Mouse (Mus musculus): Measurements from ENCODE around the gene Trp53inp2. TPM values are rescaled to one million over a fixed set of nuclear protein-coding genes. Genes with fewer than 3 reads are reported as not detected.

Trp53inp2 gene
- polyA plus RNA-seq, 1 experiment: 159 TPM

- no peak for TF ChIP-seq CTCF (IDR thresholded peaks at IDR 0.05; ENCODE audit: borderline replicate concordance, extremely low read depth, insufficient read depth, insufficient read length)
- TF ChIP-seq POLR2A (IDR thresholded peaks at IDR 0.05; ENCODE audit: borderline replicate concordance, extremely low read depth, insufficient read depth, insufficient read length, poor library complexity, severe bottlenecking): no peak
- peak; percentile 29 for DNase-seq (ENCODE audit: low read depth)
Measured at GRCm38 (mm10) chr2:155385731-155386533, 5.1 kb downstream of the Trp53inp2 start.

- DNase-seq (ENCODE audit: low read depth): peak; percentile 34
- TF ChIP-seq POLR2A (IDR thresholded peaks at IDR 0.05; ENCODE audit: borderline replicate concordance, extremely low read depth, insufficient read depth, insufficient read length, poor library complexity, severe bottlenecking): no peak
- TF ChIP-seq CTCF (IDR thresholded peaks at IDR 0.05; ENCODE audit: borderline replicate concordance, extremely low read depth, insufficient read depth, insufficient read length): no peak
Measured at GRCm38 (mm10) chr2:155386534-155386899, 5.7 kb downstream of the Trp53inp2 start.

GRCm38 (mm10) chr2:155387052-155387451 lies 6.2 kb downstream of the Trp53inp2 start:
- TF ChIP-seq POLR2A (IDR thresholded peaks at IDR 0.05; ENCODE audit: borderline replicate concordance, extremely low read depth, insufficient read depth, insufficient read length, poor library complexity, severe bottlenecking) (no peak), CTCF (IDR thresholded peaks at IDR 0.05; ENCODE audit: borderline replicate concordance, extremely low read depth, insufficient read depth, insufficient read length) (no peak)
- DNase-seq (ENCODE audit: low read depth): no peak

GRCm38 (mm10) chr2:155388573-155388972 lies 7.7 kb downstream of the Trp53inp2 start:
- DNase-seq (ENCODE audit: low read depth): no peak
- no peak for TF ChIP-seq CTCF (IDR thresholded peaks at IDR 0.05; ENCODE audit: borderline replicate concordance, extremely low read depth, insufficient read depth, insufficient read length)
- TF ChIP-seq POLR2A (IDR thresholded peaks at IDR 0.05; ENCODE audit: borderline replicate concordance, extremely low read depth, insufficient read depth, insufficient read length, poor library complexity, severe bottlenecking): no peak

- TF ChIP-seq POLR2A (IDR thresholded peaks at IDR 0.05; ENCODE audit: borderline replicate concordance, extremely low read depth, insufficient read depth, insufficient read length, poor library complexity, severe bottlenecking) (no peak), CTCF (IDR thresholded peaks at IDR 0.05; ENCODE audit: borderline replicate concordance, extremely low read depth, insufficient read depth, insufficient read length) (no peak)
- DNase-seq (ENCODE audit: low read depth): no peak
Measured at GRCm38 (mm10) chr2:155394586-155394985, 13.7 kb downstream of the Trp53inp2 start.

- TF ChIP-seq CTCF (IDR thresholded peaks at IDR 0.05; ENCODE audit: borderline replicate concordance, extremely low read depth, insufficient read depth, insufficient read length): no peak
- no peak for TF ChIP-seq POLR2A (IDR thresholded peaks at IDR 0.05; ENCODE audit: borderline replicate concordance, extremely low read depth, insufficient read depth, insufficient read length, poor library complexity, severe bottlenecking)
- DNase-seq (ENCODE audit: low read depth): peak; percentile 17
Measured at GRCm38 (mm10) chr2:155400276-155400675, 19.4 kb downstream of the Trp53inp2 start.

- no peak for DNase-seq (ENCODE audit: low read depth)
- TF ChIP-seq POLR2A (IDR thresholded peaks at IDR 0.05; ENCODE audit: borderline replicate concordance, extremely low read depth, insufficient read depth, insufficient read length, poor library complexity, severe bottlenecking) (no peak), CTCF (IDR thresholded peaks at IDR 0.05; ENCODE audit: borderline replicate concordance, extremely low read depth, insufficient read depth, insufficient read length) (no peak)
Measured at GRCm38 (mm10) chr2:155401926-155402325, 21.1 kb downstream of the Trp53inp2 start.

- no peak for DNase-seq (ENCODE audit: low read depth)
- no peak for TF ChIP-seq POLR2A (IDR thresholded peaks at IDR 0.05; ENCODE audit: borderline replicate concordance, extremely low read depth, insufficient read depth, insufficient read length, poor library complexity, severe bottlenecking)
- TF ChIP-seq CTCF (IDR thresholded peaks at IDR 0.05; ENCODE audit: borderline replicate concordance, extremely low read depth, insufficient read depth, insufficient read length): no peak
Measured at GRCm38 (mm10) chr2:155404635-155405034, 23.8 kb downstream of the Trp53inp2 start.

- TF ChIP-seq CTCF (IDR thresholded peaks at IDR 0.05; ENCODE audit: borderline replicate concordance, extremely low read depth, insufficient read depth, insufficient read length): no peak
- no peak for TF ChIP-seq POLR2A (IDR thresholded peaks at IDR 0.05; ENCODE audit: borderline replicate concordance, extremely low read depth, insufficient read depth, insufficient read length, poor library complexity, severe bottlenecking)
- no peak for DNase-seq (ENCODE audit: low read depth)
Measured at GRCm38 (mm10) chr2:155420911-155421310, 40.1 kb downstream of the Trp53inp2 start.

GRCm38 (mm10) chr2:155436445-155436844 lies 55.6 kb downstream of the Trp53inp2 start:
- DNase-seq (ENCODE audit: low read depth): peak; percentile 3
- no peak for TF ChIP-seq POLR2A (IDR thresholded peaks at IDR 0.05; ENCODE audit: borderline replicate concordance, extremely low read depth, insufficient read depth, insufficient read length, poor library complexity, severe bottlenecking)
- TF ChIP-seq CTCF (IDR thresholded peaks at IDR 0.05; ENCODE audit: borderline replicate concordance, extremely low read depth, insufficient read depth, insufficient read length): peak; percentile 26; the same call in 1 of the 2 replicates

Other genes with a start within 250 kb of the Trp53inp2 start
- gene Itch, start 247.6 kb upstream of the Trp53inp2 start, polyA plus RNA-seq (2012; rRNA removed): 20.5 and 26.6 TPM in 2 replicates
- gene Dynlrb1, start 144.5 kb upstream of the Trp53inp2 start, polyA plus RNA-seq (2012; rRNA removed): 748 and 859 TPM in 2 replicates
- 224 and 261 TPM in 2 replicates for gene Map1lc3a, start 104.8 kb upstream of the Trp53inp2 start, polyA plus RNA-seq (2012; rRNA removed)
- 62.0 and 71.9 TPM in 2 replicates for gene Pigu, start 23.6 kb upstream of the Trp53inp2 start, polyA plus RNA-seq (2012; rRNA removed)
- 56.8 and 75.2 TPM in 2 replicates for gene Ncoa6, start 92.8 kb downstream of the Trp53inp2 start, polyA plus RNA-seq (2012; rRNA removed)
- 26.5 and 29.5 TPM in 2 replicates for gene Acss2, start 136.9 kb downstream of the Trp53inp2 start, polyA plus RNA-seq (2012; rRNA removed)
- 160 and 237 TPM in 2 replicates for gene Ggt7, start 137.2 kb downstream of the Trp53inp2 start, polyA plus RNA-seq (2012; rRNA removed)
- gene Gss, start 211.8 kb downstream of the Trp53inp2 start, polyA plus RNA-seq (2012; rRNA removed): 10.1 and 11.8 TPM in 2 replicates
- 0.48 and 0.53 TPM in 2 replicates for gene Myh7b, start 230.2 kb downstream of the Trp53inp2 start, polyA plus RNA-seq (2012; rRNA removed)